Mouse (Mus musculus): ENCODE measurements at regions not wholly inside any gene's neighbourhood (a gene's known extent, or its start where the extent isn't known, plus 50 kb on each side); places are given as distances from the start of the nearest gene placed in this dataset.
"Not testable (repeated sequence)": the region's sequence is repeated elsewhere in the genome, so short reads cannot be mapped to it uniquely, and the experiment has no call there.

DNA sequence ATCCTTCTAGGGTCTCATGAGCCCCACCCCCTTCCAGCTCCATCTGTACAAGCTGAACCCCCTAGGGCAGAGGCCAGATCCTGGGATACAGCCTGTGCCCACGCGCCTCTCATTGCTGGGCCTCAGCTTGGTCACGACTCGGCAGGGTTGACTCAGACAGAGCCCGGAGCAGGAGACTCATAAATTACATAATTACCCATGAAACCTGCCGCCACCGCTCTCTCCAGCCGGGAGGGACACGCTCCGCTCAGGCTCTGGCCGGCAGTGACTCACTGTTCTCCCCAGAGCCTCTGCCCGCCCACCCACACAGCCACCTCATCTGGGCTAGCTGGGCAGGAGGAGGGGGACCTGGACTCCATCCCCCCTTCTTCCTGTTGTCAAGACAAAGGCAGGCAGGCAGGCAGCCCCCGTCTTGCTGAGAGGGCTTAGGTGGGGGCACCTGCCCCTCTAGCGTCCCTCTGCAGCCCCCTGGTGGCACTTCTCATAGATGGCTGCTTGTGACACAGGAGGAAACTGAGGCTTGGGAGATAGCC, 149.6 kb upstream of the Rtl1 start:
- peak; percentile 45 for DNase-seq

DNA sequence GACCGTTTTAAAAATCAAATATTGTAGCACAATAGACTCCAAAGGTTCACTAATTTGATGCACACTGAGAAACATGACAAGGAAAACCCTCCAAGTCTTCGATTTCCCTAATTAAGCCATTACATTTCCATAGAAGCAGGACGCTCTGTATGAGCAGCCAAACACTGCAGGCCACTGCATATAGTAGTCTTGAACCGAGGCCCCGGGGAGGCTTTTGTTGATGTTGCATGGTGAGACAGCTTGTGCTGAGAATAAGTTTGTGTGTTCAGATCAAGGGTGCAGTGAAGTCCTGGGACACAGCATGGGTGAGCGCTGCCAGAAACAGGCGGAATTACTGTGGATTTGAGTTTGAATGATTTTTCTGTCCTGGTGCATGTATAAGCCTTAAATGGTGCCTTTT, 154.9 kb upstream of the Rtl1 start:
- no peak for DNase-seq

DNA sequence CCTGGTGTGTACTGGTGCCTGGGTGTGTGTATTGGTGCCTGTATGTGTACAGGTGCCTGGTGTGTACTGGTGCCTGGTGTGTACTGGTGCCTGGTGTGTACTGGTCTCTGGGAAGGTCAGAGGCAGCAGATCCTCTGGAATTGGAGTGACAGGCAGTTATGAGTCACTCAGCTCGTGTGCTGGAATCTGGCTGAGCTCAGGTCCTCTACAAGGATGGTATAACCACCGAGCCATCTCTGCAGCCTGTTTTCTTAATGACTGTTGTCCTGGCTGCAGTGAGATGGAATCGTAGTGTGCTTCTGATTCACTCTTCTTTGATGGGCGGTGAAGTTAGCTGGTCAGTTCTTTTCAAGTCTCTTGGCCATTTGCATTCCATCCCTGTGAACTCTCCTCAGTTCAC, 164.2 kb upstream of the Rtl1 start:
- no peak for DNase-seq

DNA sequence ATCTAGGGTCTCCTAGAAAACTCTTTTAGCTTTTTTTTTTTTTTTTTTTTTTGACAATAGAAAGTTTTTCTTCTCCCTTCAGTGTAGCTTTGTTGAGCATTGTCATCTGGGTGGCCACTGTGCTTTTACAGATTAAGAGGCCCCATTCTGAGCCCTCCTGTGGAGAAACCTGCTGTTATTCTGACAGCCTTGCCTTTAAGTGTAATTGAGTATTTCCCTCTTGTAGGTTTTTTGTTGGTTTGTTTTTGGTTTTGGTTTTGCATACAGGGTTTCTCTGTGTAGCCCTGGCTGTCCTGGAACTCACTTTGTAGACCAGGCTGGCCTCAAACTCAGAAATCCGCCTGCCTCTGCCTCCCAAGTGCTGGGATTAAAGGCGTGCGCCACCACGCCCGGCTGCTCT, 166.5 kb upstream of the Rtl1 start:
- not testable (repeated sequence) for DNase-seq

DNA sequence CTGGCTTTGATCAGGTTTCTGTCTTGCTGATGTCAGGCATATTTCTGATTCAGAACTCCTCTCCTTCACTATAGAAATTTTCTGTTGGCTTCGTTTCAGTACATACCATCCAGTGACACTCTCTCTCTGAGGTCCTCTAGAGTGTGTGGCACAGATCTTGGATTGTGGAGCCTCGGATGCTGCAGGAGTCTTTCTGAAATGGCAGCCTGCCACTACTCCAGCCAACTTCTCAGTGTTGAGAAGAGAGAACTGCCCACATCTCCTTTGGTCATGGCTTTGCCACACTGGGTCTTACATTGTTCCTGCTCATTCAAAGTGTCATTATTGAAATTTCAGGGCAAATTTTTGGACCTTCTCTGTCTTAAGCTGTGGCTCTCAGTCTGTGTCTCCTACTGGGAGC, 172.4 kb upstream of the Rtl1 start:
- DNase-seq: no peak

DNA sequence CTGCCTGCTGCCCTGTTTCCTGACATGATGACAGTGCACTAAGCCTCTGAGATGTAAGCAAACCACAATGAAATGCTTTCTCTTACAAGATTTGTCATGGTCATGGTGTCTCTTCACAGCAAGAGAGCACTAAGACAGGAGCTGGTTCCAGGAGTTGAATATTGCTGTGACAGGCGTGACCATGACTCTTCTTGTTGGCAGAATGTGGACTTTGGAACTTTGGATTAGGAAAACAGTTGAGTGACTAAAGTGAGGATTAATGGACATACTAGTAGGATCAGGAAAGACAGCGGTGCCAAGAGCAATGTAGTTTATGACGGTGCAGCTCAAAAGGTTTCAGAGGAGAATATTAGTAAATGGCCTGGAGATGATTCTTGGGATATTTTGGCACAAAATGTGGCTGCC, 173.8 kb upstream of the Rtl1 start:
- DNase-seq: no peak

DNA sequence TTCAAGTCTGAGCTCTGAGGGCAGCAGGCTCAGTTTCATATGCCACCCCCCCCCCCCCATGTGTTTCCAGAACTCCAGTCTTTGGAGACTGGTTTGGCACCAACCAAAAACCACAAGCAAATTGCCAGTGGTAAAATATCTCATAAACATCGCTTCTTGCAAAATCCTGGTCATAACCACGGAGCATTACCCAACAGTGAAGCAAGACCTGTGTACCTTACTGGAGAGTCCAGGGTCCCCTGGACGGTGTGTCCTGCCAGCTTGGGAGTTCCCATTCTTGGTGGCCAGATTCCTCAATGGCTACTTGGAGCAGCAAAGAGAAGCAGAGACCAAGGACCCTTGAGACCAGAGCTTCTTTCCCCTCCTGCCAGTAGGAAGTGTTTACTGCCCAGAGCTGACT, 198.7 kb upstream of the Rtl1 start:
- DNase-seq: no peak

DNA sequence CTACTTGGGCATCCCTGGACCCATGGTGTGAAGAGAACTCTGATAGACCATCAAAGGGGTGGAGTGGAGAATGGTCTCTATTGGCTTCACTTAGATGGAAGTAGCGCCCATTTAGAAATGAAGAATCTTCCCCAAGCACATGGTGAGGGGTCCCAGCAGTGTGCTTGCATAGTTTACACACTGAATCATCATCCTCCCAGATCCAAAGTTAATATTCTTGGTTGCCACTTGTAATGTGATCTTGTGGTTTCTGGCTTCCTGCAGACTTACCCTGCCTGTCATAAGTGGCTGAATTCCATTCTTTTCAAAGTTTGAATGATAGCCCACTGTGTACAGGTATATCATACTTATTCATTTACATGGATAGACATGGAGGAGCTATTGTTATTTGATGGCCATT, 199.3 kb upstream of the Rtl1 start:
- no peak for DNase-seq

DNA sequence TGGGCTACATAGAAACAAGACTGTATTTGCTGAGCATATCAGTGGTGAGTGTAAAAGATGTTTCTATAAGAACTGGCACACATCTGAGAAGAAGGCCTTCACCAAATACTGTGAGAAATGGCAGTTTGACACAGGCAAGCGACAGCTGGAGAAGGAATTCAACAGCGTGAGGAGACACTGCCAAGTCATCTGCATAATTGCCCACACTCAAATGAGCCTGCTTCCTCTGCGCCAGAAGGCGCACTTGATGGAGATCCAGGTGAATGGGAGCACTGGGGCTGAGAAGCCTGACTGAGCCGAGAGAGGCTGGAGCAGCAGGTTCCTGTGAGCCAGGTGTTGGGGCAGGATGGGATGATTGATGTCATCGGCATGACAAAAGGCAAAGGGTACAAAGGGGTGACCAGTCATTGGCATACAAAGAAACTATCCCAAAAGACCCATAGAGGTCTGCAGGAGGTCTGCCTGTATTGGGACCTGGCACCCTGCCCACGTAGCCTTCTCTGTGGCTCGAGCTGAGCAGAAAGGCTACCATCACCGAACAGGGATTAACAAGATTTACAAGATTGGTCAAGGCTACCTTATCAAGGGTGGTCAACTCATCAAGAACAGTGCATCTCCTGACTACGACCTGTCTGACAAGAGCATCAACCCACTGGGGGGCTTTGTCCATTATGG, 227.2 kb upstream of the Rtl1 start:
- no peak for DNase-seq

DNA sequence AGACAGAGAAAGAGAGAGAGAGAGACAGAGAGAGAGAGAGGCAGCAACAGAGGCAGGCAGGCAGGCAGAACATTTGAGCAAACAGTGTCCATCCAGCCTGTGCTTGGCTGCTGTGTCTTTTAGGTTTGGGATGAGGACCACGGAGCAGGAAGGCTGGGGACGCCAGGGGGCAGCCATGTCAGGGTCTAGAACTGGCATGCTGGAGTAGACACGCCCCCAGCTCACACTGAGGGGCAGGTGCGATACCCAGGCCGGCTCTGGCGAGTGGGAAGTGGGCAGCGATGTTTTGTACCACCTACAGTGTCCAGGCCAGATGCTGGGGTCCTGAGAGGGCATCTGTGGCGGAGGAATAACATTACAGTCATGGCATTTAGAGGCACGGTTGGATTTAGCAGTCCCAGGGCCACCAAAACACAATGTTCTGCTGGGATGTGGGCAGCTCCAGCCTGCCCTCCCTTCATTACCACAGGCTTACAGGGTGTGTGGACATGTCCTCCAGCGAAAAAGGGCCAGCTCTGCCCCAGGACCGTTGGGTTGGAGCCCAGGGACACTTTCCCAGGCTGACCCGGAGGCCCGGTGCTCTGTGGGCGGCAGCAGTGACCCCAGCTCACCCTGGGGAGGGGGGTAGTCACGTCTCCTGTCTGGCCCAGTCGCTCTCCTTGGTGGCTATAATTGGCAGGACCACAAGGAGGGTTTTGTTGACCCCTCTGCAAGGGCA, 230.3 kb upstream of the Rtl1 start:
- DNase-seq: peak; percentile 55

DNA sequence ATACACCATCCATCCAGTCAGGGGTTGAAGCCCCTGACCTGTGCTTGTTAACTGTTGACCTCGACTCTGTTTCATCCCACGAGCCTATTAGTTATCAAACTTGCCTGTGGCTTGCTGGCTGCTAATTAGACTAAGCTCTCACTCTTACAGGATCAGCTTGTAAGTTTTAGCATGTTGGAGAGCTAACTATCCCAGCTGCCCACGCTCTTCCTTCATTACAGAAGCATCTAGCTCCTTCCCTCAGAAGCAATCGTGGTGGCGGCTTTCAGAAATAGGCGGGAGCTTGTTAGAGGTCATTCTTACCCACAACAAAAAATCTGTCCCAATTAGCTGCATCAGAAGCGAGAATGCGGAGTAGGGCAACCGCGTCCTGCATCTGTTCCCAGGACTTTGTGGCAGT, 232.8 kb upstream of the Rtl1 start:
- no peak for DNase-seq

DNA sequence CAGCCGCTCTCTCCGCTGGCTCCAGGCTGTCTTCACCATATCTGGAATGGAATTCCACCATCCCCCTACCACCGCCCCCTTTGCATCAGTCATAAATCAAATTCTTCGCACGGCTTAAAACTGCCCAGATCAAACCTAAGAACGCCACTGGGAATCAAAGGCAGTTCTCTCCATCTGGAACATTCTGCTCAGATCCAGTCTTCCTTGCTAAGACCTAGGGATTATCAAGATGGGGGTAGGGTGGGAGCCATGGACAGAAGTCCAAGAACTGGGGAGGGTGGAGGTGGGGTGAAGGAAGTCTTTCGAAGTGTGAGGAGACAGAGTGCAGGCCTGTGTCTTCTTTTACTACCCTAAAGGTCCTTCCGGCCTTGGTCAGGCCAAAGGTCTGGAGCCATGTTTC, 236.4 kb upstream of the Rtl1 start:
- DNase-seq: no peak

DNA sequence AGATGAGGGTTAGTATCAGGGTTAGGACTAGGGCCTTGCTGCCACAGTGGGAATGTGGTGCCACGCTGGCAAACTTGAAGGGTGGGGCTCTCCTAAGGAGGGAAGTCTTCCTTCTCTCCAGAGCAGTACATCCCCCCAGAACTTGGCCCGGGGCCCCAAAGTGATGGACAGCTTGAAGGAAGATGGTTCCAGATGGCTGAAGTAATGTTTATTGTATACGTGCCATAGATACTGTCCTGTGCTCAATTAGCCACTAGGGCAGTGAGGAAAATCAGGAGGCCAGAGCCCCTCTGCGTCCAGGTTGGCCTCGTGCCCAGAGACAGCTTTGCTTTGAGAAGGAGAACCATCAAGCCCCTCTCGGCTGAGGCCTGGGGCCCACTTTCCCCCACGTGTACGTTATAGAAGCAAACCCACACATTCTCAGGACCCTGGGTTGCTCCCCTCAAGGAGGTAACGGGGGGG, 239.0 kb upstream of the Rtl1 start:
- peak; percentile 39 for DNase-seq

DNA sequence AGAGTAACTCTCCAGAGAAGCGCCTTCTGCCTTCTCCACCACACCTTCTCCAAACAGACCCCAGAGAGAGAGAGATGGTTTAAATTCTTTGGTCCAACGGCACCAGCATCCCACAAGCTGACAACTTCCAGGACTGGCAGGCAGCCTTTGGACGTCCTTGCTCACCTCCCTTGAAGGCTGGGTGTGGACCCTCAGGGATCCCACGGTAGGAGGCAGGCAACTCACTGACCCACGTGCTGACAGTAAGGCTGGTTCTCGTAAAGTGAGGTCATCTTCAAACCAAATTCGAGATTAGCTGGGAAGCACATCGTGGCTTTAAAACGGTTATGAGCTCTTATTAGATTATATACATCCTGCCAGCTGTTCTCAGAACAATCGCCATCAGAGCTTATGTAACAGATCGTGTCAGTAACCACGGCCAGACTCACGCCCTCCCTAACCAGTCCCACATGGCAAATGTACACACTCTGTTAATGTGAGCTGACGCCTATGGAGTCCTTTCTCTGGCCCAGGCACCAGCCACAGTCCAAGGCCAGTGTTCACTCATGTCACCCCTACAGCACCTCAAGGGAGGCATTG, 239.9 kb upstream of the Rtl1 start:
- no peak for DNase-seq

DNA sequence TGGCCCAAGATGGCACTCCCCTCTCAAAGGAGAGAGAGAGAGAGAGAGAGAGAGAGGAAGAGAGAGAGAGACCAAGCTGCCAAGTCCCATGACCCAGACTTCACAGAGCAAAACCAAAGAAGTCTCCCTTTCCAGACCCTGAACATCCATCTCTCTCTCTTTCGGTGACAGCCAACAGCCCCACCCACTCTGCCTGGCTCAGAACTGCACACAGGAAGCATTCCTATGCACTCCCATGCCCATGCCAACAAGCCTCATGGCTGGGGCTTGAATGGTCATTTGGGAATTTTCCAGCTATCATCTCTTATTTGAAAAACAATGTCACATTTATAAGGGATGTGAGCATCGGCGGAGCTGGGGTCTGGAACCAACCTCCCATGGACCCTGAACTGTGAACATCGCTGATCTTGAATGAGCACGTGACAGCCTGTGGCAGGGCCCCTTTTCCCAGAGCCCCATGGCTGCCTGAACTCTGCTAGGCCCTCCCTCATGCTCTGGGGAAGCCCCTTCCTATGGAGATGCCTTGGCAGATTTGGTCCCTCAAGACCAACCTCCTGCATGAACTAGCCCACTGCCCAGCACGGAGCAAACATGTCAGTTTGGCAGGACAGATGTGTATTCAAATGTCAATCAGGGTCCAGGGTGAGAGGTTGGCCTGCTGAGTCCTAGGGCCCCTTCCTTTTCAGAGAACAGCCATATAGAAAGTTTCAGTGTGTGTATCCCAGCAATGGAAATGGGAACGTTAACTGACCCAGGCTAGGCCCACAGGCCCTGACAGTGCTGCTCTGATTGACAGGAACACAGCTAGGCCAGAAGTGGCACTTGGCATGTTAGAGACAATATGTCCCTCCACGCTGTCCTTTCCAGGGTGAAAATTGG, 244.8 kb upstream of the Rtl1 start:
- no peak for DNase-seq

DNA sequence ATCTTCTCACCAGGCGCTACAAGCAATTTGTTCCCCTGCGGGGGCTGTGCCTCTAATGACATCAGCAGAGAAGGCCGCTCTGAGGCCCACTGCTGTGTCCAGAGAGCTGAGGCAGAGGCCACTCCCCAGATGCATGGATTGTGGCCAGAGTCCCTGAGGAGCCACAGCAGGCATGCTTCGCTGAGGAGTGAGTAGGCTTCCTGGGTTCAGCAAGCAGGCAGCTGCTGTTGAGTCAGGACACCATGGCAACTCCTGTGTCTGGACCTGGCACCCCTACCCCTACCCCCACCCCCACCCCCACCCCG, 245.4 kb upstream of the Rtl1 start:
- DNase-seq: peak; percentile 27

DNA sequence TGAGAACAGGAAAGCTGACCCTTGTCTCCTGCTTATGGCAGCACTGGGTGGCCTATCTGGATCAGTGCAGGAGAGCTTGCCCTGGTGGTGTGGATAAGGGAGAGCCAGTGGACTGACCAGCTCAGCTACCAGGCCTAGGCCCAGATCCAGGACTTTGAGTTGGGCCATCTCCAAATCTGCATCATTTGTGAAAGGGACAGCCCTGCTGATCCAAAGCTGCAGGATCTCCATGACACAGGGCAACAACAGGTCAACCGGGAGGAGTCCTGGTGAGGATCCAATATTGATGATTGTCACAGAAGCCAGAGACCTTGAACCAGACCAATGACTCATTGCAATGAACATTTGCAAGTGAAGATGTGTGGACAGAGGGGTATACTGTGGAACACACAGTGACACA, 256.2 kb upstream of the Rtl1 start:
- no peak for DNase-seq

DNA sequence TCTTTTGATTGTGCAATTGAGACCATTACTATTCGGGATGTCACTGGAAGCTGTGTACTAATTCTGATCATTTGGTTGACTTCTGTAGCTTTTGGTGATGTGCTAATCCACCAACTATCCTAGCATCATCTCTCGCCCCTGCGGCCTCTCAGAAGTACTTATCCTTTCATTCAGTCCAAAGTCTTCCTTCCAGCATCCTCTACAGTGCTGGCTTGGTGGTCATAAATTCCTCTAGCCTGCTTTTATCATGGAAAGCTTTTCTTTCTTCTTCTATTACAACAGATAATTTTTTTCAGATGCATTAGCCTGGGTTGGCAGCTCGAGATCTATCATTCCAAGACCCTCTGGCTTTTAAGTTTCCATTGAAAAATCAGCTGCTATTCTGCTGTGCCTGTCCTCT, 257.6 kb upstream of the Rtl1 start:
- no peak for DNase-seq

DNA sequence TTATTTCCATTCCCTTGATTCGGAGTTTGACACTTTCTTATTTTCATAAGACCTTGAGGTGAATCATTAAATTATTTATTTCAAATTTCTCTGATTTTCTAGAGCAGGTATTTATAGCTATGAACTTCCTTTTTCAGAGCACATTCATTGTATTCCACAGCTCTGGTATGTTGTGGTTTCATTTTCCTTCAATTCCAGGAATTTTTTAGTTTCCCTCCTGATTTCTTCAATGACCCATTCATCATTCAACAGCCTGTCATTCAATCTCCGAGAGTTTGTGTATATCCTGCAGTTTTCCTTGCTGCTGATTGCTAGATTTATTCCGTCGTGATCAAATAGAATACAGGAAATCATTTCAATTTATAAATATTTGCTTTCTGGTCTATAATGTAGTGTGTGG, 264.7 kb upstream of the Rtl1 start:
- DNase-seq: no peak

DNA sequence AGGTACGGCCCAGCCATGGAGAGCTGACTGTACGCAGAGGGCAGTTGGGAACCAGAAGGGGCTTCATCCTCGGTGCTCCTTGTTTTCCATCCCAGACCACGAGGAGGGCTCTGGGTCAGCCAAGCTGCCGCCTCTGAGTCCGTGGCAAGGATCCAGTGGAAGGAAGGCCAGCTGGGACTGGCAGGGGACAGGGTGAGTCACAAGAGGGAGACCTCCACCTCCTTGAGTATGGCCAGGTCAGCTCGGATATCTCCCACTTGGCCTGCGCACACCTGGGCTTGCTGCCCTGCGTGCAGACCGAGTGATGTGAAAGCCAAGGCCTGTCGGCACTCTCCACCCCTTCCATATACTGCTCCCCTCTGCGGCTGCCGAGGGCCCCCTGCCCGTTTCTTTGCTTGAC, 270.9 kb upstream of the Rtl1 start:
- no peak for DNase-seq

DNA sequence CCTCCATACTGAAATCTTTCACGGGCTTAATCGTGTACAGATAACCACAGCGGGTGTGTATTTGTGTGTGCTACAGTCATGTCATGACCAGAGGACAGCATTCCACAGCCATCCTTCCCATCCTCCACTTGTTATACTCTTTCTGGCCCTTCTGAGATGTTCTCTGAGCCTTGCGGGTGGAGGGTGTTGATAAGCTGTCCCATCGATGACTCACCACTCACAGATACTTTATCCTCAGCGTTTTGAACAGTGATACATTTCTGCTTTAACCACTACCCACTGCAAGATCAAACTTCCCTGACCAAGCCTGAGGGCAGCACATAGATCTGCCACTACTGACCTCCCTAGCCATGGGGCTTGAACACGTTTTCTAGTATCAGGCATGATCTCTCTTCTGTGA, 274.3 kb upstream of the Rtl1 start:
- no peak for DNase-seq

DNA sequence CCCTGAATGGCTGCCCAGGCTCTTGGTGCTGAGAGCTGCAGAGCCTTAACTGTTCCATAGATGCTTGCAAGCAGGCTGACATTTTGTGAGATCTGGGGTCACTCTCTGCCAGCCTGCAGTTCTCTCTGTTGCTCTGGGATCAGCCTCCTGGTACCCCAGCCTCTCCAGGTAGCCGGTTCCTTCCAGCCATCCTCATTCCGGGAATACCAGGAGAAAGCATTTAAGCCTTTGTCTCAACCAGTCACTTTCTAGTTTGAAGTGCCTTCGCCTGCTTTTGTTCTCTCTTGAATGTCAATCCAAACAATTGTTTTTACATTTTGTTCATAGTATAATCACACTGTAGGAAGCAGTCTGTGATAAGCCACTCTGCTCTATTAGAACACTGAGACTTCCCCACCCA, 281.0 kb upstream of the Rtl1 start:
- no peak for DNase-seq

DNA sequence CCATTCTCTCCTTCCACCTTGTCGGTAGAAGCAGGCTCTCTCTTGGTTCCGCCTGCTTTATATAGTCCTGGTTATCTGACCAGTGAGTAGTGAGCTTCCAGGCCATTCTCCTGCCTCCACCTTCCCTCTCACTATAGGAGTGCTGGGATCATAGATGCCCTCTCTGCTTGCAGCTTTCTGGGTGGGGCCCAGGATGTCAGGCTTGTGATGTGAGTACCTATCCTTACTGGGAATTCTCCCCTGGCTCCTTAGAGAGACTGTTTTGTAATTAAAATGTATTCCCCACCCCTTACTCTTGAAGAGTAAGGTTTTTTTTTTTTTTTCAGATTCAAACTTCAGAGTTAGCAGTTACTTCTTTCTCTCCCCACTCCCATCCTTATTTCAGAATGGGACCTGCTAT, 291.1 kb upstream of the Rtl1 start:
- DNase-seq: no peak
